Mouse (Mus musculus): ENCODE data around the gene Olfr665.
"Not testable (repeated sequence)": the region's sequence is repeated elsewhere in the genome, so short reads cannot be mapped to it uniquely, and the experiment has no call there.

Olfr665 gene

GRCm38 (mm10) chr7:104877731-104878130, at the start of gene Olfr665:
Gene Olfr665, plus strand, starts transcription at chr7:104878031.
- DNase-seq (ENCODE audit: low read depth, low spot score), result no peak

GRCm38 (mm10) chr7:104842503-104842902, 35.3 kb upstream of the Olfr665 start, which contains the start of gene Usp17lb:
Gene Usp17lb, minus strand, starts transcription at chr7:104842603.
- no peak for DNase-seq (ENCODE audit: low read depth, low spot score)

- DNase-seq (ENCODE audit: low read depth, low spot score), result no peak
These were observed 34.0 kb upstream of the Olfr665 start for GRCm38 (mm10) chr7:104843731-104844287.

GRCm38 (mm10) chr7:104851546-104851945, 26.3 kb upstream of the Olfr665 start:
- DNase-seq (ENCODE audit: low read depth, low spot score), result not testable (repeated sequence)

- DNase-seq (ENCODE audit: low read depth, low spot score), result no peak
These were observed 22.5 kb upstream of the Olfr665 start for GRCm38 (mm10) chr7:104855248-104855750.

GRCm38 (mm10) chr7:104856709-104857108, 21.1 kb upstream of the Olfr665 start, which contains the start of gene Usp17la:
Gene Usp17la, plus strand, starts transcription at chr7:104857009.
- DNase-seq (ENCODE audit: low read depth, low spot score), result not testable (repeated sequence)

GRCm38 (mm10) chr7:104857683-104858082, 20.1 kb upstream of the Olfr665 start:
- DNase-seq (ENCODE audit: low read depth, low spot score), result no peak

- no peak for DNase-seq (ENCODE audit: low read depth, low spot score)
These were observed 16.4 kb upstream of the Olfr665 start for GRCm38 (mm10) chr7:104861381-104861780.

GRCm38 (mm10) chr7:104895852-104896251, 18.0 kb downstream of the Olfr665 start, which contains the start of gene Olfr666:
Gene Olfr666, minus strand, starts transcription at chr7:104895952.
- DNase-seq (ENCODE audit: low read depth, low spot score), result no peak

- DNase-seq (ENCODE audit: low read depth, low spot score), result no peak
These were observed 43.6 kb downstream of the Olfr665 start, which contains the start of gene Olfr667 for GRCm38 (mm10) chr7:104921382-104921781. Gene Olfr667, minus strand, starts transcription at chr7:104921482.

- no peak for DNase-seq (ENCODE audit: low read depth, low spot score)
These were observed 50.1 kb downstream of the Olfr665 start, which contains the start of gene Olfr668 for GRCm38 (mm10) chr7:104927957-104928356. Gene Olfr668, minus strand, starts transcription at chr7:104928057.

Measured in ES-CJ7 (cell line).